Mouse (Mus musculus) intestine, embryonic 14.5 days (tissue): ENCODE results near the gene Dusp23. TPM values are rescaled to one million over a fixed set of nuclear protein-coding genes. Genes with fewer than 3 reads are reported as not detected.
A peak's percentile ranks its signal among the peaks of the same experiment; 100 is the strongest.

Source experiments
- ATAC-seq: fragments of 200-750 bp; cut with Nextera tagmentation; replicated peaks from 2 replicates; pipeline ENCODE4 v1.8.0; 2017; ENCODE audit warnings: low read depth, moderate number of reproducible peaks, moderate TSS enrichment, moderate library complexity; ENCODE audit not compliant: low FRiP score, low TSS enrichment
- DNase-seq: peaks from one replicate; pipeline ENCODE4 v3.0.0-alpha.2; 2018; ENCODE audit warnings: low spot score
- H3K27ac ChIP-seq: fragments of 300-500 bp; sonication (generic); 2 replicates; pipeline ENCODE4 v1.5.1; 2014; ENCODE audit warnings: low read depth, mild to moderate bottlenecking, control low read depth
- H3K27me3 ChIP-seq: fragments of 300-500 bp; sonication (generic); replicated peaks from 2 replicates; pipeline ENCODE4 v1.6.1; 2014; ENCODE audit warnings: low read length, control low read depth; ENCODE audit not compliant: control insufficient read depth, insufficient read depth
- H3K36me3 ChIP-seq: fragments of 300-500 bp; sonication (generic); 2 replicates; pipeline ENCODE4 v1.6.1; 2014; ENCODE audit warnings: low read length, control low read depth; ENCODE audit not compliant: control insufficient read depth, insufficient read depth
- H3K4me1 ChIP-seq: fragments of 300-500 bp; sonication (generic); replicated peaks from 2 replicates; pipeline ENCODE4 v1.6.1; 2014; ENCODE audit warnings: low read length, control low read depth, mixed read lengths; ENCODE audit not compliant: control insufficient read depth, insufficient read depth
- H3K4me2 ChIP-seq: fragments of 300-500 bp; sonication (generic); 2 replicates; pipeline ENCODE4 v1.6.1; 2014; ENCODE audit warnings: low read length
- H3K4me3 ChIP-seq: fragments of 300-500 bp; sonication (generic); 2 replicates; pipeline ENCODE4 v1.5.1; 2014; ENCODE audit warnings: low read depth, low read length, control low read depth, mixed read lengths
- H3K9ac ChIP-seq: fragments of 300-500 bp; sonication (generic); 2 replicates; pipeline ENCODE4 v1.6.1; 2014; ENCODE audit warnings: mild to moderate bottlenecking, low read length
- H3K9me3 ChIP-seq: fragments of 300-500 bp; sonication (generic); 2 replicates; pipeline ENCODE4 v1.6.1; 2016; ENCODE audit warnings: low read length, control low read depth; ENCODE audit not compliant: control insufficient read depth
- WGBS: fragments of 180-500 bp; shearing (Covaris S2); extraction: QIAGEN DNeasy Blood & Tissue Kit; methylation state at CpG from one replicate; pipeline ENCODE4 v1.1.7; 2014; 5-methylcytosine and 5-hydroxymethylcytosine counted together
- polyA plus RNA-seq: library from polyadenylated mRNA; unstranded; fragments of >200 nt; fragmentation: Nextera tagmentation; extraction: Ambion mirVana; gene quantifications from 2 replicates; pipeline ENCODE4 v1.2.1, GENCODE M21; 2014

The Dusp23 gene
- polyA plus RNA-seq, 1 experiment from 2014 or later = 11.8 TPM

- no peak overlapping the region for H3K4me3 ChIP-seq
- 88% methylated on average over 2 of the region's 2 CpGs for WGBS
- DNase-seq = no peak
- H3K36me3 ChIP-seq = no peaks in the 10 kb centered on the region
- ATAC-seq = no peak
- H3K9ac ChIP-seq = no peak overlapping the region
- no peaks in the 10 kb centered on the region for H3K27me3 ChIP-seq
- no peak overlapping the region for H3K4me2 ChIP-seq
- no peaks in the 10 kb centered on the region for H3K9me3 ChIP-seq
- no peak overlapping the region for H3K27ac ChIP-seq
- no peaks in the 10 kb centered on the region for H3K4me1 ChIP-seq
Measured at GRCm38 (mm10) chr1:172593956-172594355, 38.8 kb downstream of the Dusp23 start.

GRCm38 (mm10) chr1:172593321-172593720, 39.4 kb downstream of the Dusp23 start:
- 60% methylated on average over 3 of the region's 3 CpGs for WGBS
- Histone ChIP-seq H3K9ac (no peak overlapping the region), H3K4me3 (no peak overlapping the region), H3K4me1 (no peaks in the 10 kb centered on the region), H3K4me2 (no peak overlapping the region), H3K27me3 (no peaks in the 10 kb centered on the region), H3K27ac (no peak overlapping the region), H3K9me3 (no peaks in the 10 kb centered on the region), H3K36me3 (no peaks in the 10 kb centered on the region)
- DNase-seq (no peak), ATAC-seq (no peak)

GRCm38 (mm10) chr1:172590385-172590784, 42.4 kb downstream of the Dusp23 start, which contains the start of gene Slamf8:
Gene Slamf8 (minus strand): TSS chr1:172590568.
- H3K4me3 ChIP-seq = no peak within 1 kb of the TSS
- DNase-seq = no peak
- H3K4me2 ChIP-seq = no peak within 1 kb of the TSS
- H3K4me1 ChIP-seq = no peaks in the 10 kb centered on the region
- H3K9me3 ChIP-seq = no peaks in the 10 kb centered on the region
- H3K27ac ChIP-seq = no peak within 1 kb of the TSS
- ATAC-seq = no peak
- WGBS = 72% methylated on average over 7 of the region's 7 CpGs
- H3K9ac ChIP-seq = no peak within 1 kb of the TSS
- no peaks in the 10 kb centered on the region for H3K36me3 ChIP-seq
- no peaks in the 10 kb centered on the region for H3K27me3 ChIP-seq

GRCm38 (mm10) chr1:172585612-172586567, 46.9 kb downstream of the Dusp23 start:
- no peak overlapping the region for H3K4me2 ChIP-seq
- H3K9me3 ChIP-seq = no peaks in the 10 kb centered on the region
- no peaks in the 10 kb centered on the region for H3K27me3 ChIP-seq
- H3K36me3 ChIP-seq = no peaks in the 10 kb centered on the region
- ATAC-seq = no peak
- H3K27ac ChIP-seq = no peak overlapping the region
- no peak for DNase-seq
- H3K4me1 ChIP-seq = no peaks in the 10 kb centered on the region
- no peak overlapping the region for H3K9ac ChIP-seq
- no peak overlapping the region for H3K4me3 ChIP-seq
- WGBS = 38% methylated on average over 26 of the region's 26 CpGs

- Histone ChIP-seq H3K9me3 (no peaks in the 10 kb centered on the region), H3K27ac (no peak overlapping the region), H3K4me2 (no peak overlapping the region), H3K27me3 (no peaks in the 10 kb centered on the region), H3K9ac (no peak overlapping the region), H3K4me3 (no peak overlapping the region), H3K36me3 (no peaks in the 10 kb centered on the region), H3K4me1 (no peaks in the 10 kb centered on the region)
- 47% methylated on average over 4 of the region's 4 CpGs for WGBS
- ATAC-seq (no peak), DNase-seq (no peak)
Measured at GRCm38 (mm10) chr1:172585026-172585425, 47.7 kb downstream of the Dusp23 start.

GRCm38 (mm10) chr1:172584271-172584670, 48.5 kb downstream of the Dusp23 start:
- peak; percentile 40 for DNase-seq
- H3K9me3 ChIP-seq = no peaks in the 10 kb centered on the region
- H3K9ac ChIP-seq = no peak overlapping the region
- H3K36me3 ChIP-seq = no peaks in the 10 kb centered on the region
- no peak overlapping the region for H3K4me3 ChIP-seq
- no peaks in the 10 kb centered on the region for H3K27me3 ChIP-seq
- H3K4me1 ChIP-seq = no peaks in the 10 kb centered on the region
- no peak for ATAC-seq
- H3K4me2 ChIP-seq = no peak overlapping the region
- no peak overlapping the region for H3K27ac ChIP-seq
- WGBS = 88% methylated on average over 6 of the region's 6 CpGs

GRCm38 (mm10) chr1:172582436-172582835, 50.3 kb downstream of the Dusp23 start:
- no peaks in the 10 kb centered on the region for H3K36me3 ChIP-seq
- H3K27ac ChIP-seq = no peak overlapping the region
- H3K9ac ChIP-seq = no peak overlapping the region
- WGBS = 78% methylated on average over 8 of the region's 8 CpGs
- H3K4me1 ChIP-seq = no peaks in the 10 kb centered on the region
- ATAC-seq (no peak), DNase-seq (no peak)
- H3K4me3 ChIP-seq = no peak overlapping the region
- H3K27me3 ChIP-seq = no peaks in the 10 kb centered on the region
- H3K9me3 ChIP-seq = no peaks in the 10 kb centered on the region
- no peak overlapping the region for H3K4me2 ChIP-seq
